27 mouse cellular contexts compared by ENCODE assay signal in genomic region chr12:84068296-84068695, GRCm38 (mm10). TPM values are rescaled to one million over a fixed set of nuclear protein-coding genes. Genes with fewer than 3 reads are reported as not detected.
DNase-seq lines count a peak whose midpoint lies in the region; ATAC-seq and TF ChIP-seq lines count a peak whose summit lies in the region.
"Had no signal": no experiment of that assay in that cellular context is flagged by ENCODE, and none has a peak within 500 bp of the region (broad histone marks: within the 10 kb centered on the region; RNA-seq: fewer than 3 reads in every experiment).

No protein-coding gene starts in this region.

- WGBS in intestine, postnatal 0 days = 67% methylated on average over 8 of the region's 8 CpGs
- WGBS in intestine, embryonic 16.5 days = 69% methylated on average over 8 of the region's 8 CpGs
- 71% methylated on average over 8 of the region's 8 CpGs for WGBS in limb, embryonic 10.5 days
- 54% methylated on average over 8 of the region's 8 CpGs for WGBS in forebrain, embryonic 14.5 days

- H3K4me2 ChIP-seq in intestine, postnatal 0 days (replicated peaks; ENCODE audit: low read depth) = 0 out of 2 replicates have a peak overlapping the region, but pooled peaks have one; percentile 14
- no peak overlapping the region for H3K4me2 ChIP-seq in intestine, embryonic 16.5 days (ENCODE audit: low read depth, low read length)
- H3K4me2 ChIP-seq in CH12.LX (ENCODE audit: insufficient read depth, low read depth, poor library complexity, severe bottlenecking) = no peak overlapping the region
- H3K4me2 ChIP-seq in forebrain, embryonic 14.5 days (ENCODE audit: low read length) = no peak overlapping the region
- H3K4me2 ChIP-seq: embryonic facial prominence, embryonic 12.5 days; forebrain, embryonic 13.5 days had no signal

- no peak for TF ChIP-seq RAD21 in CH12.LX (IDR thresholded peaks at IDR 0.05; ENCODE audit: low read depth, low read length)

- TF ChIP-seq CTCF in intestine, postnatal 0 days (IDR thresholded peaks at IDR 0.05; ENCODE audit: low read depth) = no peak
- TF ChIP-seq CTCF in CH12.LX (conservative IDR thresholded peaks at IDR 0.05 in 1 of 2, IDR thresholded peaks at IDR 0.05 in 1 of 2; ENCODE audit: low read depth in 2 of 2, low read length in 2 of 2) = no peak

- peak overlapping the region; percentile 63 for H3K27ac ChIP-seq in intestine, postnatal 0 days (ENCODE audit: low read depth, low read length)
- H3K27ac ChIP-seq in intestine, embryonic 16.5 days (ENCODE audit: low read length) = no peak overlapping the region
- H3K27ac ChIP-seq in CH12.LX (ENCODE audit: insufficient read depth, low read depth) = no peak overlapping the region
- H3K27ac ChIP-seq in limb, embryonic 10.5 days = no peak overlapping the region
- no peak overlapping the region for H3K27ac ChIP-seq in forebrain, embryonic 14.5 days (ENCODE audit: low read depth, low read length)
- H3K27ac ChIP-seq: embryonic facial prominence, embryonic 10.5 days; embryonic facial prominence, embryonic 12.5 days; forebrain, embryonic 13.5 days had no signal

- H3K9ac ChIP-seq in intestine, postnatal 0 days (ENCODE audit: low read depth, low read length) = no peak overlapping the region
- no peak overlapping the region for H3K9ac ChIP-seq in intestine, embryonic 16.5 days (ENCODE audit: low read depth, low read length)
- H3K9ac ChIP-seq in CH12.LX (ENCODE audit: insufficient read depth, low read depth) = no peak overlapping the region
- H3K9ac ChIP-seq in forebrain, embryonic 14.5 days (ENCODE audit: low read length) = no peak overlapping the region
- H3K9ac ChIP-seq: embryonic facial prominence, embryonic 12.5 days; forebrain, embryonic 13.5 days had no signal

- TF ChIP-seq EP300 in CH12.LX (IDR thresholded peaks at IDR 0.05; ENCODE audit: low read length) = no peak

- no peak overlapping the region for H3K4me3 ChIP-seq in intestine, postnatal 0 days (ENCODE audit: low read depth, low read length)
- H3K4me3 ChIP-seq in intestine, embryonic 16.5 days (ENCODE audit: low read length) = no peak overlapping the region
- H3K4me3 ChIP-seq in CH12.LX (replicated peaks in 1 of 3; ENCODE audit: low read depth in 2 of 3, low read length in 2 of 3, poor library complexity in 1 of 3) = no peak overlapping the region
- H3K4me3 ChIP-seq in limb, embryonic 10.5 days = no peak overlapping the region
- H3K4me3 ChIP-seq in forebrain, embryonic 14.5 days (ENCODE audit: low read depth, low read length) = no peak overlapping the region
- H3K4me3 ChIP-seq: embryonic facial prominence, embryonic 12.5 days; forebrain, embryonic 13.5 days had no signal

- in situ Hi-C loops in CH12.LX (cut with MboI; ENCODE audit: low pct_ligation_motif_present, low pct_unique_long_range_greater_than_20kb, low sequenced_read_pairs) = loop anchor here (25.0 kb wide), 2 partner anchors 106 to 281 kb away; partner anchors contain the start of gene Riox1

- no peaks in the 10 kb centered on the region for H3K4me1 ChIP-seq in intestine, postnatal 0 days (replicated peaks; ENCODE audit: control insufficient read depth, insufficient read depth, low read length)
- H3K4me1 ChIP-seq in intestine, embryonic 16.5 days (ENCODE audit: control insufficient read depth, insufficient read depth, low read length) = no peaks in the 10 kb centered on the region
- no peaks in the 10 kb centered on the region for H3K4me1 ChIP-seq in CH12.LX (ENCODE audit: control insufficient read depth in 1 of 2, insufficient read depth in 2 of 2)
- H3K4me1 ChIP-seq in limb, embryonic 10.5 days = peaks cover 3% of the 10 kb centered on the region; the same call in 1 of the 2 replicates
- H3K4me1 ChIP-seq in forebrain, embryonic 14.5 days (ENCODE audit: control insufficient read depth, insufficient read depth, low read length) = no peaks in the 10 kb centered on the region
- H3K4me1 ChIP-seq: embryonic facial prominence, embryonic 12.5 days had no signal

- DNase-seq in retina, embryonic 14.5 days (ENCODE audit: low spot score) = peak; percentile 11
- no peak for DNase-seq in retina, postnatal 1 day
- no peak for DNase-seq in CH12.LX (ENCODE audit: extremely low read depth)
- peak; percentile 30 for DNase-seq in limb, embryonic 10.5 days (ENCODE audit: low spot score)
- DNase-seq in forebrain, embryonic 14.5 days (ENCODE audit: low spot score) = no peak
- DNase-seq: adrenal gland, adult 8-10 months; adrenal gland, postnatal 14 days; adrenal gland, postnatal 36 days; cerebellum, adult 11-12 months; cerebellum, adult 2 months; cerebellum, adult 9-10 months; cerebellum, postnatal 10 days; cerebellum, postnatal 25 days had no signal

- H3K79me2 ChIP-seq in CH12.LX (replicated peaks; ENCODE audit: control insufficient read depth, extremely low read depth, insufficient read depth, poor library complexity, severe bottlenecking) = no peaks in the 10 kb centered on the region

- ATAC-seq in intestine, postnatal 0 days = peak; percentile 26; the same call in 1 of the 2 replicates
- no peak for ATAC-seq in intestine, embryonic 16.5 days
- ATAC-seq in forebrain, embryonic 14.5 days = no peak
- ATAC-seq: activated CD4-positive, CD25-positive, alpha-beta regulatory T cell, adult 4 months; forebrain, embryonic 13.5 days; forebrain, embryonic 16.5 days; Patski had no signal

- no peaks in the 10 kb centered on the region for H3K9me3 ChIP-seq in intestine, postnatal 0 days (ENCODE audit: control insufficient read depth)
- H3K9me3 ChIP-seq in intestine, embryonic 16.5 days (ENCODE audit: control insufficient read depth, low read length) = no peaks in the 10 kb centered on the region
- H3K9me3 ChIP-seq in CH12.LX (replicated peaks; ENCODE audit: low read length) = no peaks in the 10 kb centered on the region
- no peaks in the 10 kb centered on the region for H3K9me3 ChIP-seq in limb, embryonic 10.5 days (replicated peaks)
- H3K9me3 ChIP-seq in forebrain, embryonic 14.5 days (replicated peaks; ENCODE audit: control insufficient read depth, low read length) = 0 out of 2 replicates have a peak, but pooled peaks cover under 1% of the 10 kb centered on the region
- H3K9me3 ChIP-seq: embryonic facial prominence, embryonic 10.5 days; embryonic facial prominence, embryonic 12.5 days; G1E had no signal

- 0 out of 2 replicates have a peak, but pooled peaks cover 3% of the 10 kb centered on the region for H3K27me3 ChIP-seq in intestine, postnatal 0 days (replicated peaks; ENCODE audit: control insufficient read depth, insufficient read depth, low read length)
- H3K27me3 ChIP-seq in intestine, embryonic 16.5 days (replicated peaks; ENCODE audit: control insufficient read depth, insufficient read depth, low read length) = no peaks in the 10 kb centered on the region
- no peaks in the 10 kb centered on the region for H3K27me3 ChIP-seq in CH12.LX (replicated peaks)
- peaks cover 53% of the 10 kb centered on the region for H3K27me3 ChIP-seq in limb, embryonic 10.5 days (ENCODE audit: low read depth, poor library complexity, severe bottlenecking)
- peaks cover 12% of the 10 kb centered on the region; the same call in 1 of the 2 replicates for H3K27me3 ChIP-seq in forebrain, embryonic 14.5 days (replicated peaks; ENCODE audit: control insufficient read depth, insufficient read depth, low read length)

- TF ChIP-seq POLR2A in CH12.LX (IDR thresholded peaks at IDR 0.05; ENCODE audit: low read depth, low read length) = no peak

- no peaks in the 10 kb centered on the region for H3K36me3 ChIP-seq in intestine, postnatal 0 days (ENCODE audit: control insufficient read depth, insufficient read depth)
- no peaks in the 10 kb centered on the region for H3K36me3 ChIP-seq in intestine, embryonic 16.5 days (ENCODE audit: control insufficient read depth, insufficient read depth, low read length)
- no peaks in the 10 kb centered on the region for H3K36me3 ChIP-seq in CH12.LX (replicated peaks in 1 of 2; ENCODE audit: control insufficient read depth in 1 of 2, insufficient read depth in 1 of 2, low read length in 1 of 2)
- H3K36me3 ChIP-seq in limb, embryonic 10.5 days = no peaks in the 10 kb centered on the region
- no peaks in the 10 kb centered on the region for H3K36me3 ChIP-seq in forebrain, embryonic 14.5 days (ENCODE audit: control insufficient read depth, insufficient read depth, low read length)
- H3K36me3 ChIP-seq: embryonic facial prominence, embryonic 10.5 days; embryonic facial prominence, embryonic 12.5 days; G1E had no signal

- dilution Hi-C loops in CH12.LX (cut with MboI; ENCODE audit: extremely low pct_ligation_motif_present, extremely low pct_unique_long_range_greater_than_20kb, low sequenced_read_pairs) = no loop called here

RNA-seq across cellular contexts. Expression of gene Acot5, which starts 0.8 kb away (rescaled TPM):
- 6.6 and 7.8 TPM in 2 replicates for polyA plus RNA-seq in intestine, postnatal 0 days (2015; fragmentation: Nextera tagmentation; extraction: Ambion mirVana)
- polyA plus RNA-seq in intestine, embryonic 16.5 days (2015; fragmentation: Nextera tagmentation; extraction: Ambion mirVana) = 0.21 and 0.28 TPM in 2 replicates
- total RNA-seq in CH12.LX (2012; rRNA removed) (not detected in 2 replicates), CH12.LX (2014; rRNA removed) (not detected in 2 replicates)
- polyA plus RNA-seq in CH12.LX (2012; ENCODE audit: insufficient read length, low read depth) = not detected in 2 replicates
- polyA plus RNA-seq in limb, embryonic 10.5 days (2016; fragmentation: Nextera tagmentation; extraction: Ambion mirVana) = not detected in 2 replicates
- polyA plus RNA-seq in forebrain, embryonic 14.5 days (2014; fragmentation: Nextera tagmentation; extraction: Ambion mirVana) = not detected in 2 replicates
- total RNA-seq: G1E had no signal
- polyA plus RNA-seq: activated CD4-positive, CD25-positive, alpha-beta regulatory T cell, adult 4 months; C2C12; embryonic facial prominence, embryonic 10.5 days; embryonic facial prominence, embryonic 12.5 days; embryonic facial prominence, embryonic 14.5 days; forebrain, embryonic 11.5 days; forebrain, embryonic 13.5 days; G1E had no signal

RNA-seq across cellular contexts. Expression of gene Acot3, which starts 16.4 kb away (rescaled TPM):
- 22.5 and 28.2 TPM in 2 replicates for polyA plus RNA-seq in intestine, postnatal 0 days (2015; fragmentation: Nextera tagmentation; extraction: Ambion mirVana)
- polyA plus RNA-seq in intestine, embryonic 16.5 days (2015; fragmentation: Nextera tagmentation; extraction: Ambion mirVana) = 7.0 and 11.7 TPM in 2 replicates
- total RNA-seq in CH12.LX (2012; rRNA removed) = not detected in 2 replicates
- total RNA-seq in CH12.LX (2014; rRNA removed) = not detected in 2 replicates
- not detected in 2 replicates for polyA plus RNA-seq in CH12.LX (2012; ENCODE audit: insufficient read length, low read depth)
- polyA plus RNA-seq in limb, embryonic 10.5 days (2016; fragmentation: Nextera tagmentation; extraction: Ambion mirVana) = 0.26 and 0.28 TPM in 2 replicates
- polyA plus RNA-seq in forebrain, embryonic 14.5 days (2014; fragmentation: Nextera tagmentation; extraction: Ambion mirVana) = 0.34 and 0.72 TPM in 2 replicates
- total RNA-seq: G1E had no signal
- polyA plus RNA-seq: activated CD4-positive, CD25-positive, alpha-beta regulatory T cell, adult 4 months; C2C12 had no signal

RNA-seq across cellular contexts. Expression of gene Gm49366, which starts 29.6 kb away (rescaled TPM):
- not detected in 2 replicates for polyA plus RNA-seq in intestine, postnatal 0 days (2015; fragmentation: Nextera tagmentation; extraction: Ambion mirVana)
- not detected in 2 replicates for polyA plus RNA-seq in intestine, embryonic 16.5 days (2015; fragmentation: Nextera tagmentation; extraction: Ambion mirVana)
- total RNA-seq in CH12.LX (2012; rRNA removed) (not detected in 2 replicates), CH12.LX (2014; rRNA removed) (not detected in 2 replicates)
- not detected in 2 replicates for polyA plus RNA-seq in CH12.LX (2012; ENCODE audit: insufficient read length, low read depth)
- polyA plus RNA-seq in limb, embryonic 10.5 days (2016; fragmentation: Nextera tagmentation; extraction: Ambion mirVana) = not detected in 2 replicates
- polyA plus RNA-seq in forebrain, embryonic 14.5 days (2014; fragmentation: Nextera tagmentation; extraction: Ambion mirVana) = not detected in 2 replicates
- total RNA-seq: adrenal gland, adult 18-20 months; adrenal gland, postnatal 14 days; adrenal gland, postnatal 36 days; G1E had no signal
- polyA plus RNA-seq: activated CD4-positive, CD25-positive, alpha-beta regulatory T cell, adult 4 months; C2C12; cerebellum, adult 2 months; cortical plate, adult 2 months; embryonic facial prominence, embryonic 10.5 days; embryonic facial prominence, embryonic 12.5 days; embryonic facial prominence, embryonic 14.5 days; forebrain, embryonic 11.5 days; forebrain, embryonic 13.5 days; forebrain, embryonic 16.5 days; G1E; Patski had no signal

RNA-seq across cellular contexts. Expression of gene Acot4, which starts 30.1 kb away (rescaled TPM):
- 45.2 and 53.8 TPM in 2 replicates for polyA plus RNA-seq in intestine, postnatal 0 days (2015; fragmentation: Nextera tagmentation; extraction: Ambion mirVana)
- polyA plus RNA-seq in intestine, embryonic 16.5 days (2015; fragmentation: Nextera tagmentation; extraction: Ambion mirVana) = 12.9 and 20.6 TPM in 2 replicates
- total RNA-seq in CH12.LX (2012; rRNA removed) = not detected in 2 replicates
- total RNA-seq in CH12.LX (2014; rRNA removed) = not detected in 2 replicates
- polyA plus RNA-seq in CH12.LX (2012; ENCODE audit: insufficient read length, low read depth) = not detected in 2 replicates
- polyA plus RNA-seq in limb, embryonic 10.5 days (2016; fragmentation: Nextera tagmentation; extraction: Ambion mirVana) = 0.15 and 0.16 TPM in 2 replicates
- polyA plus RNA-seq in forebrain, embryonic 14.5 days (2014; fragmentation: Nextera tagmentation; extraction: Ambion mirVana) = 0.14 and 0.22 TPM in 2 replicates
- polyA plus RNA-seq: activated CD4-positive, CD25-positive, alpha-beta regulatory T cell, adult 4 months; G1E had no signal

RNA-seq across cellular contexts. Expression of gene Acot6, which starts 32.2 kb away (rescaled TPM):
- polyA plus RNA-seq in intestine, postnatal 0 days (2015; fragmentation: Nextera tagmentation; extraction: Ambion mirVana) = 8.4 and 9.7 TPM in 2 replicates
- 2.5 and 3.2 TPM in 2 replicates for polyA plus RNA-seq in intestine, embryonic 16.5 days (2015; fragmentation: Nextera tagmentation; extraction: Ambion mirVana)
- total RNA-seq in CH12.LX (2012; rRNA removed) = 0.04 TPM in 1 of 2 replicates, not detected in the other
- total RNA-seq in CH12.LX (2014; rRNA removed) = 0.08 and 0.11 TPM in 2 replicates
- polyA plus RNA-seq in CH12.LX (2012; ENCODE audit: insufficient read length, low read depth) = not detected in 2 replicates
- 0.48 and 0.73 TPM in 2 replicates for polyA plus RNA-seq in limb, embryonic 10.5 days (2016; fragmentation: Nextera tagmentation; extraction: Ambion mirVana)
- 1.5 and 1.8 TPM in 2 replicates for polyA plus RNA-seq in forebrain, embryonic 14.5 days (2014; fragmentation: Nextera tagmentation; extraction: Ambion mirVana)
- polyA plus RNA-seq: G1E had no signal

Comparison
In these comparisons a context has a peak if more than half of its experiments do, and no peak if none do; other contexts are left out.
1. DNase-seq: peak in retina, embryonic 14.5 days (single experiment) and limb, embryonic 10.5 days (single experiment); none in retina, postnatal 1 day (single experiment), CH12.LX (single experiment) and forebrain, embryonic 14.5 days (single experiment).